ENCODE assay signal across 19 mouse cellular contexts in genomic region chr7:130018891-130019290, GRCm38 (mm10).
"Had no signal": no experiment of that assay in that cellular context is flagged by ENCODE, and none has a peak within 500 bp of the region (broad histone marks: within the 10 kb centered on the region; RNA-seq: fewer than 3 reads in every experiment).

No protein-coding gene starts in this region.

- H3K9me3 ChIP-seq: limb, embryonic 15.5 days; liver, embryonic 13.5 days; lung, embryonic 15.5 days; midbrain, embryonic 12.5 days; neural tube, embryonic 13.5 days; stomach, embryonic 15.5 days had no signal

- H3K27me3 ChIP-seq: limb, embryonic 15.5 days; liver, embryonic 13.5 days; lung, embryonic 15.5 days; megakaryocyte, embryonic 14.5 days; midbrain, embryonic 12.5 days; neural tube, embryonic 13.5 days; stomach, embryonic 15.5 days had no signal

- H3K4me2 ChIP-seq: limb, embryonic 15.5 days; liver, embryonic 13.5 days; lung, embryonic 15.5 days; midbrain, embryonic 12.5 days; neural tube, embryonic 13.5 days; stomach, embryonic 15.5 days had no signal

- H3K27ac ChIP-seq: limb, embryonic 15.5 days; liver, embryonic 13.5 days; lung, embryonic 15.5 days; macrophage; midbrain, embryonic 12.5 days; neural tube, embryonic 13.5 days; stomach, embryonic 15.5 days had no signal

- ATAC-seq: liver, postnatal 0 days; midbrain, embryonic 16.5 days had no signal

- H3K4me3 ChIP-seq: limb, embryonic 15.5 days; liver, embryonic 13.5 days; lung, embryonic 15.5 days; megakaryocyte, embryonic 14.5 days; midbrain, embryonic 12.5 days; neural tube, embryonic 13.5 days; stomach, embryonic 15.5 days had no signal

- H3K4me1 ChIP-seq: liver, embryonic 13.5 days; megakaryocyte, embryonic 14.5 days; midbrain, embryonic 12.5 days; neural tube, embryonic 13.5 days had no signal

- DNase-seq: kidney, adult 2 months; kidney, postnatal 25 days; layer of hippocampus, adult 9-11 months; layer of hippocampus, postnatal 36 days; liver, embryonic 13.5 days; liver, postnatal 0 days; lung, postnatal 14 days; retina, postnatal 1 day; right cerebral cortex, postnatal 4 days; spleen, adult 18-20 months; thymus, postnatal 36 days had no signal

- H3K9ac ChIP-seq: limb, embryonic 15.5 days; liver, embryonic 13.5 days; liver, postnatal 0 days; lung, embryonic 15.5 days; midbrain, embryonic 12.5 days; neural tube, embryonic 13.5 days; stomach, embryonic 15.5 days had no signal

- H3K36me3 ChIP-seq: limb, embryonic 15.5 days; liver, embryonic 13.5 days; lung, embryonic 15.5 days; midbrain, embryonic 12.5 days; neural tube, embryonic 13.5 days; stomach, embryonic 15.5 days had no signal
